Mouse (Mus musculus) duodenum, adult 2 months (tissue): ENCODE data around the gene 1700013H16Rik. TPM values are rescaled to one million over a fixed set of nuclear protein-coding genes. Genes with fewer than 3 reads are reported as not detected.

Experiments used
- polyA plus RNA-seq: library from polyadenylated mRNA; depleted of rRNA; stranded (reverse); fragments of >200 nt; gene quantifications from 2 replicates; pipeline ENCODE4 v1.2.3, GENCODE M21; 2012; ENCODE audit warnings: low replicate concordance; rRNA removed

The 1700013H16Rik gene
- polyA plus RNA-seq: not detected in 2 replicates

GRCm38 (mm10) chrX:53757736-53758135 lies at the start of gene 1700013H16Rik:
Gene 1700013H16Rik, minus strand, starts transcription at chrX:53757831.

GRCm38 (mm10) chrX:53797519-53797918 lies 39.9 kb upstream of the 1700013H16Rik start, which contains the start of gene Xlr:
Gene Xlr, minus strand, starts transcription at chrX:53797706.

GRCm38 (mm10) chrX:53776276-53776675 lies 18.6 kb upstream of the 1700013H16Rik start, which contains the start of gene Zfp36l3:
Gene Zfp36l3, minus strand, starts transcription at chrX:53776394.

GRCm38 (mm10) chrX:53724596-53724995 lies 33.0 kb downstream of the 1700013H16Rik start, which contains the start of gene 4930502E18Rik:
Gene 4930502E18Rik, plus strand, starts transcription at chrX:53724826.

Other genes with a start within 250 kb of the 1700013H16Rik start
- 4.9 and 5.6 TPM in 2 replicates for gene Rtl8c, start 149.8 kb downstream of the 1700013H16Rik start, polyA plus RNA-seq
- not detected in 2 replicates for gene Gm14597, start 148.9 kb downstream of the 1700013H16Rik start, polyA plus RNA-seq
- gene Rtl8a, start 114.1 kb downstream of the 1700013H16Rik start, polyA plus RNA-seq: 55.1 and 61.0 TPM in 2 replicates
- gene Rtl8b, start 87.4 kb downstream of the 1700013H16Rik start, polyA plus RNA-seq: 37.1 and 48.1 TPM in 2 replicates
- gene 4930502E18Rik, start 33.0 kb downstream of the 1700013H16Rik start, polyA plus RNA-seq: not detected in 2 replicates
- gene Zfp36l3, start 18.6 kb upstream of the 1700013H16Rik start, polyA plus RNA-seq: 0.05 TPM in 1 of 2 replicates, not detected in the other
- gene Xlr, start 39.9 kb upstream of the 1700013H16Rik start, polyA plus RNA-seq: 0.07 TPM in 1 of 2 replicates, not detected in the other